Mouse (Mus musculus): ENCODE results near the gene Dhx37. TPM values are rescaled to one million over a fixed set of nuclear protein-coding genes. Genes with fewer than 3 reads are reported as not detected.
"Not testable (repeated sequence)": the region's sequence is repeated elsewhere in the genome, so short reads cannot be mapped to it uniquely, and the experiment has no call there.

The Dhx37 gene
- polyA plus RNA-seq, 1 experiment from 2014 or later: 16.4 TPM

GRCm38 (mm10) chr5:125419124-125419523, 14.8 kb downstream of the Dhx37 start:
- H3K4me1 ChIP-seq: no peaks in the 10 kb centered on the region
- no peak overlapping the region for H3K4me2 ChIP-seq (replicated peaks)
- no peaks in the 10 kb centered on the region for H3K27me3 ChIP-seq
- peaks cover 98% of the 10 kb centered on the region for H3K36me3 ChIP-seq
- no peak overlapping the region for H3K4me3 ChIP-seq
- no peak overlapping the region for H3K27ac ChIP-seq (replicated peaks)
- H3K9ac ChIP-seq (replicated peaks): no peak overlapping the region
- WGBS: 81% methylated on average over 11 of the region's 11 CpGs
- H3K9me3 ChIP-seq: no peaks in the 10 kb centered on the region
- no peak for ATAC-seq (ENCODE audit: low FRiP score, low read depth)

DNA sequence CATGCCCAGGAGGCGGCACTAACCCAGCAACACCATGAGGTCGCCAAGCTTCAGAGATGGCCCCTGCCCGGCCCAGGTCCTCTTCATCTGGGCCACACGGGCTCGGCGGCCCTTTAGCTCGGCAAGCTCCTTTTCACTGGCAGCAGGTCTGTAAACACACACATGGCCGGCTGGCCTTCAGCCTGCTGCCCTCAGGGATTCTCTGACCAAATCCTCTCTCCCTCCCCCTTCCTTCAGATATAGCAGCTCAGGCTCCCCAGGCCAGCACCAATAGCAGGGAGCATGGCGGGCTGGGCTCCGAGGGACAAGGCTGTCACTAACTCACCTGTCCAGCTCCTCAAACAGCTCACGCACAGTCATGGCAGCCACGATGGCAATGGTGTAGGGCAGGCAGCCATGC, 15.3 kb downstream of the Dhx37 start:
- no peak for ATAC-seq (ENCODE audit: low FRiP score, low read depth)
- Histone ChIP-seq H3K4me2 (replicated peaks) (no peak overlapping the region), H3K27ac (replicated peaks) (no peak overlapping the region), H3K9me3 (no peaks in the 10 kb centered on the region), H3K36me3 (peaks cover 98% of the 10 kb centered on the region), H3K4me3 (no peak overlapping the region), H3K4me1 (no peaks in the 10 kb centered on the region), H3K27me3 (no peaks in the 10 kb centered on the region), H3K9ac (replicated peaks) (no peak overlapping the region)
- 92% methylated on average over 12 of the region's 12 CpGs for WGBS

- Histone ChIP-seq H3K9ac (replicated peaks) (no peak overlapping the region), H3K4me3 (no peak overlapping the region), H3K27me3 (no peaks in the 10 kb centered on the region), H3K9me3 (no peaks in the 10 kb centered on the region), H3K36me3 (peaks cover 79% of the 10 kb centered on the region), H3K4me1 (no peaks in the 10 kb centered on the region), H3K4me2 (replicated peaks) (no peak overlapping the region), H3K27ac (replicated peaks) (no peak overlapping the region)
- WGBS: 93% methylated on average over 8 of the region's 8 CpGs
- ATAC-seq (ENCODE audit: low FRiP score, low read depth): no peak
Measured at GRCm38 (mm10) chr5:125416183-125416582, 17.7 kb downstream of the Dhx37 start.

GRCm38 (mm10) chr5:125413763-125414162, 20.2 kb downstream of the Dhx37 start:
- H3K36me3 ChIP-seq: peaks cover 55% of the 10 kb centered on the region
- no peaks in the 10 kb centered on the region for H3K27me3 ChIP-seq
- ATAC-seq (ENCODE audit: low FRiP score, low read depth): no peak
- no peak overlapping the region for H3K4me2 ChIP-seq (replicated peaks)
- no peak overlapping the region for H3K4me3 ChIP-seq
- H3K9ac ChIP-seq (replicated peaks): no peak overlapping the region
- H3K4me1 ChIP-seq: peaks cover 4% of the 10 kb centered on the region; the same call in 1 of the 2 replicates
- WGBS: 89% methylated on average over 4 of the region's 4 CpGs
- no peaks in the 10 kb centered on the region for H3K9me3 ChIP-seq
- H3K27ac ChIP-seq (replicated peaks): no peak overlapping the region

DNA sequence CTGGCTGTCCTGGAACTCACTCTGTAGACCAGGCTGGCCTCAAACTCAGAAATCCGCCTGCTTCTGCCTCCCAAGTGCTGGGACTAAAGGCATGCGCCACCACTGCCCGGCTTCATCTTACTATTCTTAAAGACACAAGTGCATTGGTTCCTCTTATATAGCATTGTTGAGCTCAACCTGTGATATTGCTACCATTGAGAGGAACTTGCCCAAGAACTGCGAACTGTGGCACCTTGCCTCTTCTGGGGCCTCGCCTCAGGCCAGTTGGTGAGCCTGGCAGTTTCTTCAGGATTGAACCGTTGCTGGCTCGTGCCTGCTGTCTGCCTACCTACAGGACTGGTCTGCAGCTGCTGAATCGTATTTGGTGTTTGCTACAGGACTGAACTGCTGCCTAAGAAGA, 21.4 kb downstream of the Dhx37 start:
- H3K36me3 ChIP-seq: peaks cover 43% of the 10 kb centered on the region
- H3K27ac ChIP-seq (replicated peaks); H3K9ac ChIP-seq (replicated peaks); ATAC-seq (ENCODE audit: low FRiP score, low read depth); H3K9me3 ChIP-seq; H3K27me3 ChIP-seq; H3K4me2 ChIP-seq (replicated peaks); H3K4me3 ChIP-seq; H3K4me1 ChIP-seq: not testable (repeated sequence)
- WGBS: 95% methylated on average over 8 of the region's 8 CpGs

DNA sequence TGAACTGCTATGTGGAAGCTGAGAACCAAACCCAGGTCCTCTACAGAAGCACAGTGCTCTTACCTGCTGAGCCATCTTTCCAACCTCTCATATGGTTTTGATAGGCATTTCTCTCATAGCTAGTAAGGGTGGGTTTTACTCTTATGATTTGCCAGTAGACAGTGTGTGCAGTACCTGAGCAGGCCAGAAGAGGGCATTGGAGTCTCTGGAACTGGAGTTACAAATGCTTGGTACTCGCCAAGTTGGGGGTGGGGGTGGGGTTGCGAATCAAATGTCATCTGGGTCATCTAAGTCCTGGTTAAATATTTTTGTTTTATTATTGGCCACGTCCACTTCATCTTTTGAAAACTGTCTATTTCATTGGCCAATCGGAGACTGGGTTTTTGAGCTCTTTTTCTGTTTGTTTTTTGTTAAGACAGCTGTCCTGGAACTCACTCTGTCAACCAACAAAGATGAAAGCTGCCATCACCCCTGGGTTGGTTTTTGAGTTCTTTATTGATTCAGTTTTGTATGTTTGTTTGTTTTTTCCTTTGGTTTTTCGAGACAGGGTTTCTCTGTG, 21.9 kb downstream of the Dhx37 start:
- no peak for ATAC-seq (ENCODE audit: low FRiP score, low read depth)
- H3K4me1 ChIP-seq: peaks cover 12% of the 10 kb centered on the region
- no peaks in the 10 kb centered on the region for H3K9me3 ChIP-seq
- H3K27ac ChIP-seq (replicated peaks): no peak overlapping the region
- WGBS: 57% methylated on average over 5 of the region's 5 CpGs
- no peak overlapping the region for H3K9ac ChIP-seq (replicated peaks)
- peaks cover 38% of the 10 kb centered on the region for H3K36me3 ChIP-seq
- no peak overlapping the region for H3K4me2 ChIP-seq (replicated peaks)
- no peaks in the 10 kb centered on the region for H3K27me3 ChIP-seq
- H3K4me3 ChIP-seq: no peak overlapping the region

DNA sequence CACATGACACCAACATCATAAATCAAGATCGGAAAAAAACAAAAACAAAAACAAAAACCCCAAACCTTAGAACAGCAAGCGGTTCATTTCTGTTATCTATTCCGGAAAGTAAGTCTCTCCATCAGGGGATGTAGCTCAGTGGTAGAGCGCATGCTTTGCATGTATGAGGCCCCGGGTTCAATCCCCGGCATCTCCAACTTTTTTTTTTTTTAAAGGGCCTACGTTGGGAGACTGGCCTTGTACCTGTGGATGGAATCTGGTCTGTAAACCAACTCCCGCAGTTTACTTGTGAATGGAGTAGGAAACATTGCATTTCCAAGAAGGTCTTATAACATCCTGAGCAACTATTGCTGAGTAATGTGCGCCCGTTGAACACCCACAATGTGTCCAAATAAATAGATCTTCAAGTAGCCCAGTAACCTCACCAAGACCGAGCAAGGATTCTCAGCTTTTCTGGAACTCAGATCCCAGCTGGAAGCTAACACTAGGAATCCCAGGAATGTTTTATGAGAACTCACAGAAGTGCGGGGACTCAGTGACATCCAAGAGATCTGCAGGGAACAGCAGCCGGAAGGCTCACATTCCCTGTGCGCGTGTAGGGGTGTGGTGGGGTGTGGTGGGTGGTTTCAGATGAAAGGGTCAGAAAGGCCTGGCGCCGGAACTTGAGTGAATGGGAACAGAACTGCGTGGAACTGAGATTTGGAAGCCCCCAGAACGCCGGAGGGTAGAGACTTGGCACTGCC, 24.4 kb downstream of the Dhx37 start:
- no peaks in the 10 kb centered on the region for H3K9me3 ChIP-seq
- WGBS: 7% methylated on average over 20 of the region's 20 CpGs
- peak overlapping the region; percentile 34 for H3K4me2 ChIP-seq (replicated peaks)
- no peak overlapping the region for H3K9ac ChIP-seq (replicated peaks)
- peaks cover 13% of the 10 kb centered on the region for H3K36me3 ChIP-seq
- no peak overlapping the region for H3K27ac ChIP-seq (replicated peaks)
- H3K4me3 ChIP-seq: peak overlapping the region; percentile 28
- H3K4me1 ChIP-seq: peaks cover 23% of the 10 kb centered on the region
- no peak for ATAC-seq (ENCODE audit: low FRiP score, low read depth)
- H3K27me3 ChIP-seq: no peaks in the 10 kb centered on the region

- H3K27me3 ChIP-seq: no peaks in the 10 kb centered on the region
- no peaks in the 10 kb centered on the region for H3K9me3 ChIP-seq
- H3K9ac ChIP-seq (replicated peaks): no peak overlapping the region
- peak overlapping the region; percentile 28 for H3K4me3 ChIP-seq
- peaks cover 8% of the 10 kb centered on the region for H3K36me3 ChIP-seq
- H3K4me2 ChIP-seq (replicated peaks): peak overlapping the region; percentile 34
- peak; percentile 17 for ATAC-seq (ENCODE audit: low FRiP score, low read depth)
- WGBS: under 1% methylated on average over 13 of the region's 13 CpGs
- no peak overlapping the region for H3K27ac ChIP-seq (replicated peaks)
- H3K4me1 ChIP-seq: peaks cover 25% of the 10 kb centered on the region
Measured at GRCm38 (mm10) chr5:125408842-125409241, 25.1 kb downstream of the Dhx37 start.

DNA sequence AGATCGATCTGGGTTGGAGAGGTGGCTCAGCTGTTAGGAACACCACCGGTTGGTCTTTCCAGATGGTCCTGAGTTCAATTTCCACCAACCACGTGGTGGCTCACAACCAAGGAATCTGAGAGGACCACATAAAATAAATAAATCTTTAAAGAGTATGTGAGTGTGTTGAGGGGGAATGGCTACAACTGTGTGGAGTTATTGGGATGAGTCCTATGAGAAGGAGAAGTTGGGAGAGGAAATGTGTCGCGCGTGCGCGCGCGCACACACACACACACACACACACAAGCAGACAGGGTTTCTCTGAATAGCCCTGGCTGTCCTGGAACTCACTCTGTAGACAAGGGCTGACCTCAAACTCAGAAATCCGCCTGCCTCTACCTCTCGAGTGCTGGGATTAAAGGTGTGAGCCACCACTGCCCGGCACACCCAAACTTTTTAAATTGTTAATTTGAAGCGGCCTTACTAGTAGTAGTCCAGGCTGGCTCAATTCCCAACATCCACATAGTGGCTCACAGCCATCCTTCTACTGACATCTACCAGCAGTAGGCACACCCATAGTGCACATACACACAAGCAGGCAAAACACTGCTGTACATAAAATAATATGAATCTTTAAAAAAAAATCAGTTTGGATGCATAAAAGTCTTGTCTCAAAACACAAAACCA, 25.9 kb downstream of the Dhx37 start:
- Histone ChIP-seq H3K4me2 (replicated peaks) (no peak overlapping the region), H3K9ac (replicated peaks) (no peak overlapping the region), H3K4me3 (no peak overlapping the region), H3K27me3 (0 out of 2 replicates have a peak, but pooled peaks cover under 1% of the 10 kb centered on the region), H3K36me3 (no peaks in the 10 kb centered on the region), H3K9me3 (no peaks in the 10 kb centered on the region), H3K4me1 (peaks cover 28% of the 10 kb centered on the region), H3K27ac (replicated peaks) (no peak overlapping the region)
- ATAC-seq (ENCODE audit: low FRiP score, low read depth): no peak
- 64% methylated on average over 14 of the region's 14 CpGs for WGBS

DNA sequence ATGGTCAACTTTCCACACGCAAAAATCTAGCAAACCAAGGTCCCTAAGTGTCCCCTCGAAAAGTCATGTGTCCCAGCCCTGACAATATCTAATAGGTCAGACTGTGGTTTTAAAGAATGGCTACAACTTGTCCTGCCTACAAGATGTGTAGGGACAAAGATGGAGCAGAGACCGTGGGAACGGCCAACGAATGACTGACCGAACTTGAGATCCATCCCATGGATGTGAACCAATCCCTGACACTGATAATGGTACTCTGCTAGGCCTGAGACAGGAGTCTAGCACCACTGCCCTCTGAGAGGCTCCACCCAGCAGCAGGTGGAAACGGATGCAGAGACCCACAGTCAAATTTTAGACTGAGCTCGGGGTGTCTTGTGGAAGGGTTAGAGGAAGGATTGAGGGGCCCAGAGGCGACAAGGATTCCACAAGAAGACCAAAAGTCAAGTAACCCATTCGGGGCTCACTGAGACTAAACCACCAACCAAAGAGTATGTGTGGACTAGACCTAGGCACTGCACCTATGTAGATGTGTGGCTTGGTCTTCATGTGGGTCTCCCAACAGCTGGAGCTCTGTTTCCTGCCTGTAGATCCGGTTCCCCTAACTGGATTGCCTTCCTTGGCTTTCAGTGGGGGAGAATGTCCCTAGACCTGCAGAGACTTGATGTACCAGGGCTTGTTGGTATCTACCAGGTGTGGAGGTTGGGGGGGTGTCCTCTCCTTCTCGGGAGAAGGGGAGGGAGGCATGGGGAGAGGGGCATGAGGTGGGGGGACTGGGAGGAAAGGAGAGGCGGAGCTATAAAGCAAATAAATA, 26.7 kb downstream of the Dhx37 start:
- H3K27me3 ChIP-seq: peaks cover 7% of the 10 kb centered on the region; the same call in 1 of the 2 replicates
- H3K4me3 ChIP-seq: peak overlapping the region; percentile 62
- H3K4me2 ChIP-seq (replicated peaks): peak overlapping the region; percentile 72
- H3K9ac ChIP-seq (replicated peaks): peak overlapping the region; percentile 74
- WGBS: 68% methylated on average over 13 of the region's 13 CpGs
- no peaks in the 10 kb centered on the region for H3K9me3 ChIP-seq
- ATAC-seq (ENCODE audit: low FRiP score, low read depth): no peak
- peaks cover 28% of the 10 kb centered on the region for H3K4me1 ChIP-seq
- no peaks in the 10 kb centered on the region for H3K36me3 ChIP-seq
- peak overlapping the region; percentile 89 for H3K27ac ChIP-seq (replicated peaks)

DNA sequence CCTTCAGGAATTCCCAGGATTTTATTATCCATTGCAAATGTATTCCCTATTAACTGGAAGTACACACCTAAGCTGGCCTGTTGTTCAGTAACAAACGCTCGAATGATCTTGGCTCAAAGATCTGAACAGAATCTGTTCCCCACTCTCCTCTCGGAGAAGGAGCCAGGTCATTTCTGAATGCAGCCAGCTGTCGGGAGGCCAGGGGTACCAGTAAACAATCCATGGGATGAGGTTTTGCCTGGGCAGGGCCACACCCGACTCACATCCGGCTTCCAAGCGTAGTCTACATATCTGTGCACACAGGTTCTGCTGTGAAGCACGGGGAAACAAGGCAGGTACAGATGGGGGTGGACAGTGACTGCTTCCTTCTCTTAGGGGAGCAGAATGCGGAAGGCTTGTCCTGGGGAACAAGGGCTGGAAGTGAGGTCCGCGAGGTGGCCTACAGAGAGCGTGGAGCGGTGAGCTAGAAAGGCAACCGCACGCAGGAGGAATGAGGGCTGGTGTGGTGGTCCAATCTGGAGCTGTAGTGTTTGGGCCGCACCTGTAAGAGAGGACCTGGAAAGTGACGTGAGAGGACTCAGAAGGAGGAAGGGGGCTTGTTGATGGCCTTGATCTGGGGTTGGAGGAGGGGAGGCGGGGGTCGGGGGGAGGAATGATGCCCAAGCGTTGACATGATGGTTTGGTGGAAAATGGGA, 27.5 kb downstream of the Dhx37 start:
- H3K27me3 ChIP-seq: peaks cover 7% of the 10 kb centered on the region; the same call in 1 of the 2 replicates

More for the DNA sequence above, 27.5 kb downstream of the Dhx37 start:
- Histone ChIP-seq H3K9me3 (no peaks in the 10 kb centered on the region), H3K9ac (replicated peaks) (peak overlapping the region; percentile 74), H3K4me2 (replicated peaks) (peak overlapping the region; percentile 72), H3K4me3 (peak overlapping the region; percentile 62), H3K36me3 (no peaks in the 10 kb centered on the region), H3K27ac (replicated peaks) (peak overlapping the region; percentile 89), H3K4me1 (peaks cover 28% of the 10 kb centered on the region)
- 4% methylated on average over 20 of the region's 20 CpGs for WGBS
- no peak for ATAC-seq (ENCODE audit: low FRiP score, low read depth)
